Mouse (Mus musculus) MEL (cell line): ENCODE results near the gene Scn4a.

ENCODE experiments used
- CHD1 ChIP-seq: IDR thresholded peaks from 2 replicates; pipeline ENCODE4 v1.6.1; 2012; ENCODE audit warnings: low read depth, mild to moderate bottlenecking, inconsistent platforms, low read length, improper control_type of control experiment
- CTCF ChIP-seq, 3 experiments: IDR thresholded peaks in 2 of 3; conservative IDR thresholded peaks in 1 of 3; 2 replicates each; pipeline ENCODE4 v1.5.1; 2011 to 2012; ENCODE audit warnings: low read length in 3 of 3, low read depth in 2 of 3, mild to moderate bottlenecking in 2 of 3, improper control_type of control experiment in 1 of 3, inconsistent platforms in 1 of 3, mixed read lengths in 1 of 3, moderate library complexity in 1 of 3; ENCODE audit not compliant: control insufficient read depth in 1 of 3, insufficient read depth in 1 of 3, poor library complexity in 1 of 3, severe bottlenecking in 1 of 3
- ETS1 ChIP-seq: IDR thresholded peaks from 2 replicates; pipeline ENCODE4 v1.6.1; 2012; ENCODE audit warnings: low read depth, mild to moderate bottlenecking, inconsistent platforms, low read length, improper control_type of control experiment, moderate library complexity
- GATA1 ChIP-seq: IDR thresholded peaks from 2 replicates; pipeline ENCODE4 v1.6.1; 2011; ENCODE audit warnings: low read depth, low read length, improper control_type of control experiment
- NELFE ChIP-seq: IDR thresholded peaks from 2 replicates; pipeline ENCODE4 v1.6.1; 2011; ENCODE audit warnings: low read depth, low read length, improper control_type of control experiment
- POLR2A ChIP-seq, 2 experiments: IDR thresholded peaks; 2 replicates each; pipeline ENCODE4 v1.6.1; 2011 to 2012; ENCODE audit warnings: low read length in 2 of 2, mild to moderate bottlenecking in 2 of 2, control low read depth in 1 of 2, improper control_type of control experiment in 1 of 2, low read depth in 1 of 2, moderate library complexity in 1 of 2; ENCODE audit not compliant: control insufficient read depth in 1 of 2, insufficient read depth in 1 of 2, poor library complexity in 1 of 2
- POLR2AphosphoS2 ChIP-seq: IDR thresholded peaks from 2 replicates; pipeline ENCODE4 v1.6.1; 2011; ENCODE audit warnings: low read length, improper control_type of control experiment
- UBTF ChIP-seq: IDR thresholded peaks from 2 replicates; pipeline ENCODE4 v1.6.1; 2012; ENCODE audit warnings: low read depth, mild to moderate bottlenecking, inconsistent platforms, low read length, improper control_type of control experiment, moderate library complexity, borderline replicate concordance; ENCODE audit not compliant: insufficient read depth

DNA sequence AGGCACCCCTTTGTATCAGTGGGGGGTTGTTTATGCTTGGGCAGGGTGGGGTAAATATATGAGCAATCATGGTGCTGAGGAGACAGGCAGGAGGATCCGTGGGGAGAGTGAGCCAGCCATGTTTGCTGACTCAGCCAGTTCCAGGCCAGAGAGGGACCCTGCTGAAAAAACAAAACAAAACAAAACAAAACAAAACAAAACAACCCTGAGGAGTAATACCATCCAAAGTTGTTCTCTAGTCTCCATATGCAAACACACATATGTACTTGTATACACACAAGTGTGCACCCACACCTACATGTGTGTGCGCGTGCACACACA is 47.1 kb downstream of the Scn4a start:
- TF ChIP-seq GATA1 (no peak), CTCF (IDR thresholded peaks at IDR 0.05 in 2 of 3, conservative IDR thresholded peaks at IDR 0.05 in 1 of 3; ENCODE audit: control insufficient read depth in 1 of 3, insufficient read depth in 1 of 3, low read depth in 2 of 3, low read length in 3 of 3, poor library complexity in 1 of 3, severe bottlenecking in 1 of 3) (no peak), POLR2A (IDR thresholded peaks at IDR 0.05; ENCODE audit: control insufficient read depth in 1 of 2, insufficient read depth in 1 of 2, low read depth in 1 of 2, low read length in 2 of 2, poor library complexity in 1 of 2) (no peak), NELFE (no peak), ETS1 (no peak), POLR2AphosphoS2 (no peak), CHD1 (no peak), UBTF (no peak)
